Mouse (Mus musculus): Measurements from ENCODE around the gene Tnfrsf11a. TPM values are rescaled to one million over a fixed set of nuclear protein-coding genes. Genes with fewer than 3 reads are reported as not detected.

The Tnfrsf11a gene
- polyA plus RNA-seq, 1 experiment from 2014 or later: 7.0 TPM

DNA sequence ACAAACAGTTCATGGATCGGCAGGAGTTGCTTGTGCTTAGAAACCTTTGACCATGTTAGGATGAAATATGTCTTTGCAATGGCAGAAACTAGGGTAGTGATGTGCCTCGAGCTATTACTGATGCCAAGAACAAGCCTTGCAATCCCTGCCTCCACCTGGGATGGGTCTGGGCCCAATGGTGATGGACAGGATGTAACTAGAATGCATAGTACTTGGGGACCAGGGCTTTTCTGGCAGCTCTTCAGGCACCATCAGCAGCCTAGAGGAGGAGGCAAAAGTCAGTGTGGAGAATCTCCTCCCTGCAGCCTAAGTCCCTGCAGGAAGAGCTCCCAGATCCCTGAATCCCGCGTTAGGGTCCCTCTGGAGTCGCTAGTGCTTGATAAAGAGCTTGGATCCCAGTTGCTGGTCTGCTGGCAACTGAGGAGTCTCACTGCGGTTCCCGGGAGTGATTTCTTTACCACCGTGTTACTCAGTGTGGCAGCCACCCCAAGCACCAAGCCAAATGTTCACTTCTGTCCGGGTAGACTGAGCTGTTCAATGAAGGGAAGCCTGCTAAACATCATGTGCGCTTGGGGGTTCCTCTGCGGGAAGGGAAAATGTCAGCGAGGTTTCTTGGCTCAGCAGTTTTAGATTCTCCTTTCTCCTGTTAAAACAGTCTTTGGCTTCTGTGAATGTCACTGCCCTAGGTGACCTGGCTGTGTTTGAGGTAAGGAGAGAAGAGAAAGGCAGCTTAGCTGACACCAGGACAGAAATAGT is 1.1 kb downstream of the Tnfrsf11a start:
- no peaks in the 10 kb centered on the region for H3K36me3 ChIP-seq (ENCODE audit: control insufficient read depth, insufficient read depth, low read length)
- no peaks in the 10 kb centered on the region for H3K9me3 ChIP-seq (ENCODE audit: control insufficient read depth, low read length)
- H3K9ac ChIP-seq (ENCODE audit: low read depth, low read length): peak overlapping the region; percentile 92
- H3K4me1 ChIP-seq (ENCODE audit: control insufficient read depth, insufficient read depth, low read length): peaks cover 17% of the 10 kb centered on the region
- no peak for ATAC-seq
- H3K4me2 ChIP-seq (ENCODE audit: low read depth, low read length): peak overlapping the region; percentile 84
- 25% methylated on average over 12 of the region's 12 CpGs for WGBS
- no peaks in the 10 kb centered on the region for H3K27me3 ChIP-seq (replicated peaks; ENCODE audit: control insufficient read depth, insufficient read depth, low read length)
- peak overlapping the region; percentile 83 for H3K4me3 ChIP-seq (ENCODE audit: low read length)
- peak overlapping the region; percentile 76 for H3K27ac ChIP-seq (ENCODE audit: low read length)

DNA sequence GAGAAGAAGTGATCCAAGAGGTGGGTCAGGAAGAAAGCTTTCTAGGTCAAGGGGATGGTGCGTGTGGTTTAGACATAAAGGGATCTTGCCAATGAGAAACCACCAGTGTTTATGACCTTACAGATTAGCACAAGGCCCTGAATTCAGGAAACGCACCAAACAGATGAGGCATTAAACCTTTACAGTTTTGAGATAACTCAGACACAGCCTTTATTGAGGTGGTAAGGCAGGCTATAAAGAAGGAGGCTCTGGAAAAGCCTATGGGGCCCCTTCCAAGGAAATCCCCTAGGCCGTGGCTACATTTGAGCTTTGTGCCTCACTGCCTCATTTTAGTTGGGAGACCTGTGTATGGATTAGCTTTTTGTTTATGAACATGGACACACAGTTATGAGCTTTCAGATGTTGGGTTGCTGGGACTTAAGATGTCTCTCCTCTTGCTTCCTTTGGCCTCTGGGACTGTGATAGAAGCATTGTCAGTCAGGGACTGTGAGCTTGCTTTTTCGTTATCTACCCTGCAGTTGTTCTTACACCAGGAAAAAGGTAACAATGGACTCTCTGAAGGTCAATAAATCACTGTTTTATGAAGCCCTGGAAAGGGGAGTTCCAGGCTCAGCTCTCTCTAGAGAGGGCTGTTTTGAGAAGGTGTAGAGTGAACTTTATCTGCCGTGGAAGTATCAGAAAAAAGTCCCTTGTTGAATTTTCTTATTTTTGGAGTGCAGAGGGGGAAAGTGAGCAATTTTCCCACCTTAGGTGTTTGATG is 3.9 kb downstream of the Tnfrsf11a start:
- H3K9me3 ChIP-seq (ENCODE audit: control insufficient read depth, low read length): no peaks in the 10 kb centered on the region
- 36% methylated on average over 5 of the region's 5 CpGs for WGBS
- ATAC-seq: peak; percentile 77
- peak overlapping the region; percentile 19 for H3K4me3 ChIP-seq (ENCODE audit: low read length)
- peak overlapping the region; percentile 53 for H3K4me2 ChIP-seq (ENCODE audit: low read depth, low read length)
- H3K9ac ChIP-seq (ENCODE audit: low read depth, low read length): no peak overlapping the region
- peaks cover 26% of the 10 kb centered on the region for H3K4me1 ChIP-seq (ENCODE audit: control insufficient read depth, insufficient read depth, low read length)
- no peaks in the 10 kb centered on the region for H3K36me3 ChIP-seq (ENCODE audit: control insufficient read depth, insufficient read depth, low read length)
- H3K27me3 ChIP-seq (replicated peaks; ENCODE audit: control insufficient read depth, insufficient read depth, low read length): no peaks in the 10 kb centered on the region
- H3K27ac ChIP-seq (ENCODE audit: low read length): peak overlapping the region; percentile 96

DNA sequence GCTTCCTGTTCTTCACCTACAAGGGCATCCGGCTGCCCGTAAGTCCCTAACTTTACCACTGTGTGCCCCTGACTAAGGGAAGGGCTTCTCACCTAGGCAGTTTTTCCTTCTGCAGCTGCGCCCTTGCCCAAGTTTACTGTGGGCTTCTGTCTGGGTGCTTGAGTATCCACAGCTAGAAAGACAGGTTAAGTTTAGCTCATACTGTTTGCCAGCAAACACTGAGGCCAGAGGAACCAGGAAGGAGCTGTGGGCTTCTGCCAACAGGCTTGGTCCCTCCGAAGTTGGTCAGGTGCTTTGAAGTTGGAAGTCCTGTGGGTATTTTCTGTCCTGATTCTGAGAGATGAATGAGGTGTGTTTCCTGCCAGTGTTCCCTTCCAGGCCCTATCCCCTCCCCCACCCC is 4.6 kb downstream of the Tnfrsf11a start:
- H3K27me3 ChIP-seq (replicated peaks; ENCODE audit: control insufficient read depth, insufficient read depth, low read length): no peaks in the 10 kb centered on the region
- ATAC-seq: no peak
- H3K36me3 ChIP-seq (ENCODE audit: control insufficient read depth, insufficient read depth, low read length): no peaks in the 10 kb centered on the region
- H3K27ac ChIP-seq (ENCODE audit: low read length): peak overlapping the region; percentile 96
- peak overlapping the region; percentile 53 for H3K4me2 ChIP-seq (ENCODE audit: low read depth, low read length)
- 52% methylated on average over 4 of the region's 4 CpGs for WGBS
- no peaks in the 10 kb centered on the region for H3K9me3 ChIP-seq (ENCODE audit: control insufficient read depth, low read length)
- H3K9ac ChIP-seq (ENCODE audit: low read depth, low read length): peak overlapping the region; percentile 55
- H3K4me1 ChIP-seq (ENCODE audit: control insufficient read depth, insufficient read depth, low read length): peaks cover 26% of the 10 kb centered on the region
- H3K4me3 ChIP-seq (ENCODE audit: low read length): peak overlapping the region; percentile 19

DNA sequence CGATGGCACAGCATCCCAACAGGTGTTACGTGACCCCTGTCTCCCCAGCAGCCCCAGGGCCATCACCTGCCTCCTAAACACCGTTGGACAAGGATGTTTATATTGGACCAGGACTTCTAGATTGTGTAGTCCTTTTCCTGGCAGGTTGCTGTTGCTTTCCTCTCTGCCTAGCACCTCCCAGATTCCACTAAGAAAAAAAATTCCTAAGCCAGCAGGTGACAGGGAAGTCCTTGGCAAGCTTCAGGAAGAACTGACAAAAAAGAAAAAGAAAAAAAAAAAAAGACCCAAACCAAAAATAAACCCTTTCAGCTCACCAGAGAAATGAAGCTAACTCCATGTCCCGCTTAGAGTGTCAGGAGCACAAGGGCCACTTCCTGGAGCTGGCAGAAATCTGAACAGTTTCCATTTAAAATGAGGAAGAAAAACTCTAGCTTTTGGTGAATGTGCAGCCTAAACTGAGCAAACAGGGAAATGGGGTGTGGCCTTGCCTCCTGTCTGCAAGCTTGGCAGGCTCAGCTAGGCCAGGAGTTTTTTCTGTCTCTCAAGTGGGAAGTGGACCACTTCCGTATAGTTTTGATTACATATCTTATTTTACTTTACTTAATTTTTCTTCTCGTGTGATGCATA is 6.3 kb downstream of the Tnfrsf11a start:
- WGBS: 51% methylated on average over 6 of the region's 6 CpGs
- Histone ChIP-seq H3K9ac (ENCODE audit: low read depth, low read length) (no peak overlapping the region), H3K4me3 (ENCODE audit: low read length) (no peak overlapping the region), H3K27ac (ENCODE audit: low read length) (peak overlapping the region; percentile 67), H3K27me3 (replicated peaks; ENCODE audit: control insufficient read depth, insufficient read depth, low read length) (no peaks in the 10 kb centered on the region), H3K36me3 (ENCODE audit: control insufficient read depth, insufficient read depth, low read length) (no peaks in the 10 kb centered on the region), H3K4me2 (ENCODE audit: low read depth, low read length) (0 out of 2 replicates have a peak overlapping the region, but pooled peaks have one; percentile 8), H3K9me3 (ENCODE audit: control insufficient read depth, low read length) (no peaks in the 10 kb centered on the region), H3K4me1 (ENCODE audit: control insufficient read depth, insufficient read depth, low read length) (peaks cover 26% of the 10 kb centered on the region)
- ATAC-seq: 0 out of 2 replicates have a peak, but pooled peaks have one; percentile 2

DNA sequence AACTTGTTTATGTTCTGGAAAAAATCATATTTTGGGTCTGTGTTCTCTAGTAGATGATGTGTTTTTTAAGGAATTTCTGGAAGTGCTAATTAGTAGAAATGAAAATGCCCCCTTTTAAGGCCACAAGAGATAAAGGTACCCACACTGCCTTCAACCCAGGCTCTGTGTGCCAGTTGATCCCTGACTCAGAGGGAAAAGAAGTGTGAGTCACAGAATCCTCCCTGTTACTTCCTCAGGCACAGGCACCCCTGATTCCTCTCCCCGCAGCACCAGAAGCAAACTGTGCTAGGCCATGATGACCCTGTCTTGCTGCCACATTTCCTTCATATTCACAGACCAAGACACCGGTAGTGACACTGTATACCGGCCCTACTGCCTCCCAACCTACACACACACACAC is 9.6 kb downstream of the Tnfrsf11a start:
- Histone ChIP-seq H3K27ac (ENCODE audit: low read length) (no peak overlapping the region), H3K4me1 (ENCODE audit: control insufficient read depth, insufficient read depth, low read length) (peaks cover 31% of the 10 kb centered on the region), H3K36me3 (ENCODE audit: control insufficient read depth, insufficient read depth, low read length) (no peaks in the 10 kb centered on the region), H3K4me2 (ENCODE audit: low read depth, low read length) (no peak overlapping the region), H3K27me3 (replicated peaks; ENCODE audit: control insufficient read depth, insufficient read depth, low read length) (no peaks in the 10 kb centered on the region), H3K9me3 (ENCODE audit: control insufficient read depth, low read length) (no peaks in the 10 kb centered on the region), H3K4me3 (ENCODE audit: low read length) (no peak overlapping the region), H3K9ac (ENCODE audit: low read depth, low read length) (no peak overlapping the region)
- no peak for ATAC-seq
- 85% methylated on average over 3 of the region's 3 CpGs for WGBS

DNA sequence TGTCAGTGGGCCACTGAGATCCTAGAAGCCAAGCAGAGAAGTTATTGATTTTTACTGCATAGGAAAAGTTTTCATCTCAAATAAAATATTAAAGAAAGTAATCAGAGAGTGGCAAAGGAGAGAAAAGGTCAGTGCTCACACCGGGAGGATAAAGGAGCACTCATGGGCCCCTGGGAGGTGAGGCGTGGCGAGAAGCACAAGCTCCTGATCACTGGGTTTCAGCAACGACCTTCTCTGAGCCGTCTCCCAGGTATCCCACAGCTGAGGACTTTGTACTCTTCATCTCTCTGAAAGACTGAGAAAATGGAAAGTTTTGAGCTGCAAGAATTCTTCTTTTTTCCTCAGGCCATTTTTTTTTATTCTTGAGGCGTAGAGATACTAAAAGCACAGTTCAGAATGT is 14.2 kb downstream of the Tnfrsf11a start:
- 67% methylated on average over 6 of the region's 6 CpGs for WGBS
- Histone ChIP-seq H3K4me2 (ENCODE audit: low read depth, low read length) (no peak overlapping the region), H3K27ac (ENCODE audit: low read length) (peak overlapping the region; percentile 39), H3K9me3 (ENCODE audit: control insufficient read depth, low read length) (no peaks in the 10 kb centered on the region), H3K4me1 (ENCODE audit: control insufficient read depth, insufficient read depth, low read length) (0 out of 2 replicates have a peak, but pooled peaks cover 7% of the 10 kb centered on the region), H3K9ac (ENCODE audit: low read depth, low read length) (no peak overlapping the region), H3K4me3 (ENCODE audit: low read length) (no peak overlapping the region), H3K27me3 (replicated peaks; ENCODE audit: control insufficient read depth, insufficient read depth, low read length) (no peaks in the 10 kb centered on the region), H3K36me3 (ENCODE audit: control insufficient read depth, insufficient read depth, low read length) (no peaks in the 10 kb centered on the region)
- ATAC-seq: 0 out of 2 replicates have a peak, but pooled peaks have one; percentile 50

DNA sequence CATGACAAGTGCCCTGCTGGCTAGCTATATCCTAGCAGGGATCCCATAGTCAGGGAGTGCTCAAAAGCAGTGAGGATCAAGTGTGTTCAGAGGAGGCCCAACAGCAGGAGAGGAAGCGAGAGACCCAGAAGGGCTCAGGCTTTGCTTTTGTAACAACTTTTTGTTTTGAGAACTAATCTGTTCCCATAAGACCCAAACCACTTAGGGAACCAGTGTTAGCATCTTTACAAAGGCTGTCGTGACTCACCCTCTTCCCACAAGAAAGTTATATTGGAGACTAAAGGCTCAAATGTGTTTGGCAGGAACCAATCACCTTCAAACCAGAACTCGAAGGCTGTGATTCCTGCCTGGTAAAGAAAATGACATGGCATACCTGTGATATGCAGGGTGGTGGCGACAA is 15.2 kb downstream of the Tnfrsf11a start:
- Histone ChIP-seq H3K4me3 (ENCODE audit: low read length) (no peak overlapping the region), H3K4me1 (ENCODE audit: control insufficient read depth, insufficient read depth, low read length) (0 out of 2 replicates have a peak, but pooled peaks cover 7% of the 10 kb centered on the region), H3K27me3 (replicated peaks; ENCODE audit: control insufficient read depth, insufficient read depth, low read length) (no peaks in the 10 kb centered on the region), H3K36me3 (ENCODE audit: control insufficient read depth, insufficient read depth, low read length) (no peaks in the 10 kb centered on the region), H3K27ac (ENCODE audit: low read length) (no peak overlapping the region), H3K9me3 (ENCODE audit: control insufficient read depth, low read length) (no peaks in the 10 kb centered on the region), H3K4me2 (ENCODE audit: low read depth, low read length) (no peak overlapping the region), H3K9ac (ENCODE audit: low read depth, low read length) (no peak overlapping the region)
- 89% methylated on average over 4 of the region's 4 CpGs for WGBS
- no peak for ATAC-seq

DNA sequence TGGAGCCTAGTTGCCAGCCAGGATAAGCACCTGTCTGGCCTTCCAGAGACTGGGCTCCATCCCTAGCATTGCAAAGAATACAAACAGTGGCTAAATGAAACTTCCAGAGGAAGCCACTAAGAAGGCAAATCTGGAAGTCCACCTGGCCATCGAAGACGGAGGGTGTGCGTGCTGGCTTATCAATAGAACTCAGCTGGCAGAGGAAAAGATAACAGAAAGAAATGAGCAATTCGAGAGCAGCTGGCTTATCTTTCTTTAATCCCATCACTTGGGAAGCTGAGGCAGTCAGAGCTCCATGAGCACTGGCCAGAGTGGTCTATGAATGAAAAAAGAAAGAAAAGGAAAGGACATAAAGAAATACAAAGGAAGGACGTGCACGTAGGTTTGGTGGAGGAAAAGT is 20.1 kb downstream of the Tnfrsf11a start:
- no peaks in the 10 kb centered on the region for H3K27me3 ChIP-seq (replicated peaks; ENCODE audit: control insufficient read depth, insufficient read depth, low read length)
- no peak overlapping the region for H3K27ac ChIP-seq (ENCODE audit: low read length)
- no peak overlapping the region for H3K4me2 ChIP-seq (ENCODE audit: low read depth, low read length)
- no peaks in the 10 kb centered on the region for H3K36me3 ChIP-seq (ENCODE audit: control insufficient read depth, insufficient read depth, low read length)
- 0 out of 2 replicates have a peak, but pooled peaks cover 10% of the 10 kb centered on the region for H3K4me1 ChIP-seq (ENCODE audit: control insufficient read depth, insufficient read depth, low read length)
- H3K9ac ChIP-seq (ENCODE audit: low read depth, low read length): no peak overlapping the region
- ATAC-seq: no peak
- 84% methylated on average over 6 of the region's 6 CpGs for WGBS
- no peaks in the 10 kb centered on the region for H3K9me3 ChIP-seq (ENCODE audit: control insufficient read depth, low read length)
- no peak overlapping the region for H3K4me3 ChIP-seq (ENCODE audit: low read length)

DNA sequence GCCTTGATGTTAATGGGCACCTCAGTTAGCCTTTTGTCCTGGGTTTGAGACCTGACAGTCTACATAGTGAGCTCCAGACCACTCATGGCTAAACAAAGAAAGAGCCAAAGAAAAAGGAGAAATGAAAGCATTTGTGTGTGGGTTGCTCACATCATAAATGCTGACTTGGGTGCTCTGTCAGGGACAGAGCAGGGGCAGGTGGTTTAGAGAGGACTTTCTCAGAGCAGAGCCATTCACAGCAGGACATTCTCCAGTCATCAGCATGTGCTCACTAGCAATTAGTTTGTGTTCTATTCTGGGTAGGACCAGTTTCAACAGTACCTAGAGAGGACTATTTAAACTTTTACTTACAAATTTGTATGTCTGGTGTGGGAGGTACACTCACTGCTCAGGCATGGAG is 20.7 kb downstream of the Tnfrsf11a start:
- Histone ChIP-seq H3K27me3 (replicated peaks; ENCODE audit: control insufficient read depth, insufficient read depth, low read length) (no peaks in the 10 kb centered on the region), H3K36me3 (ENCODE audit: control insufficient read depth, insufficient read depth, low read length) (no peaks in the 10 kb centered on the region), H3K4me2 (ENCODE audit: low read depth, low read length) (no peak overlapping the region), H3K9me3 (ENCODE audit: control insufficient read depth, low read length) (no peaks in the 10 kb centered on the region), H3K4me3 (ENCODE audit: low read length) (no peak overlapping the region), H3K9ac (ENCODE audit: low read depth, low read length) (no peak overlapping the region), H3K4me1 (ENCODE audit: control insufficient read depth, insufficient read depth, low read length) (peaks cover 13% of the 10 kb centered on the region; the same call in 1 of the 2 replicates), H3K27ac (ENCODE audit: low read length) (no peak overlapping the region)
- no peak for ATAC-seq
